Mouse (Mus musculus): ENCODE results near the gene Hnrnpu. TPM values are rescaled to one million over a fixed set of nuclear protein-coding genes. Genes with fewer than 3 reads are reported as not detected.

Hnrnpu gene
- 1,030 TPM for polyA plus RNA-seq (2014; fragmentation: Illumina TruSeq; extraction: RNeasy Lipid Tissue Mini Kit (QIAGEN cat#74804); ENCODE audit: low read depth, low replicate concordance)

GRCm38 (mm10) chr1:178337551-178338317, at the start of gene Hnrnpu:
Hnrnpu (minus strand) TSS chr1:178337797.

DNA sequence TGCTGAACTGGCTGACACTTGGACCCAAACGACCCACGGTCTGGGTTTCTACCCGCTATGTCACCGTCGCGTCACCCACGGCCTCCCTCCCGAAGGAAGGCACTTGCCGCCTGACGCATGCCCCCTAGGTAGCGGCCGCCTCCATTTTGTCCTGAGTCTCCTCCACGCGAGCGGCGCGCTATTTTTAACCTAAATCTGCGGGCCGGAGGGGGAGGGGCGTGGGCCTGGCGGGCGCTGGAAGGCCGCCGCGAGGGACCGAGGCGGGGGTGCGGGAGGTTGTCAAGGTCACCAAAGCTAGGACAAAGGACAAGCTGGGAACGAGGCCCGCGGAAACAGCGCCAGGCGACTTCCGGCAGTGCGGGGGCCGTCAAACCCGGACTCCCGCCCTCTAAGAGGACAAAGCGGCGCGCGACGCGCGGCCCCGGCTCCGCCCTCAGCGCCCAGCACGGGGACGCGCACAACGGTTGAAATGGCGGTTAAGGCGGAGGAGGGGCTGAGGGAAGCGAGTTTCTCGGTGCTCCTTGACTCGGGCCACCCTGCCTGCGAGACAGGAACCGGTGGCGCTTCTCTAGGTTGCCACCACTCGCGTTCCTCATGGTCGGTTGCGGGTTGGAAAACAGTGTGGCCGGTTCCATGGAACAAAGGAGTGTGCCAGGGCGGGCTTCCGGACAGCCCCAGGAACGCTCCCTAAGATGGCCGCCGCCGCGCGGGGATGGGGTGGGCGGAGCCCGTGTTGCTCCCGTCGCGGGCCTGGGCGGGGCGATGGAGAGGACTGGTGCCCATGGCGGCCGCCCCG, 19.0 kb downstream of the Hnrnpu start, which contains the start of gene Cox20:
Cox20 (plus strand) TSS at position 742 of the 796 bp plus-strand sequence.

Other genes with a start within 250 kb of the Hnrnpu start
- gene Desi2, start 150.4 kb downstream of the Hnrnpu start, polyA plus RNA-seq (2014; fragmentation: Illumina TruSeq; extraction: RNeasy Lipid Tissue Mini Kit (QIAGEN cat#74804); ENCODE audit: low read depth, low replicate concordance): 68.5 TPM
- 890 TPM for gene Cox20, start 18.7 kb downstream of the Hnrnpu start, polyA plus RNA-seq (2014; fragmentation: Illumina TruSeq; extraction: RNeasy Lipid Tissue Mini Kit (QIAGEN cat#74804); ENCODE audit: low read depth, low replicate concordance)
- 13.3 TPM for gene Efcab2, start 68.3 kb upstream of the Hnrnpu start, polyA plus RNA-seq (2014; fragmentation: Illumina TruSeq; extraction: RNeasy Lipid Tissue Mini Kit (QIAGEN cat#74804); ENCODE audit: low read depth, low replicate concordance)
- 0.29 TPM for gene Kif26b, start 191.3 kb upstream of the Hnrnpu start, polyA plus RNA-seq (2014; fragmentation: Illumina TruSeq; extraction: RNeasy Lipid Tissue Mini Kit (QIAGEN cat#74804); ENCODE audit: low read depth, low replicate concordance)

Measured in adrenal gland, adult 10 weeks (tissue).